Mouse (Mus musculus) thymus, adult 2 months (tissue): ENCODE measurements around the gene Rbm12.

Source experiments
- CTCF ChIP-seq: fragments of 200-500 bp; IDR thresholded peaks from 2 replicates; pipeline ENCODE4 v1.5.1; 2012; ENCODE audit warnings: mild to moderate bottlenecking, control low read depth, low read length, moderate library complexity, borderline replicate concordance; ENCODE audit not compliant: control insufficient read depth, poor library complexity, insufficient read depth; ENCODE audit errors: extremely low read depth
- POLR2A ChIP-seq: fragments of 200-500 bp; IDR thresholded peaks from 2 replicates; pipeline ENCODE4 v1.6.1; 2012; ENCODE audit warnings: mild to moderate bottlenecking, low read length, control low read depth, moderate library complexity; ENCODE audit not compliant: control insufficient read depth, poor library complexity, insufficient read depth; ENCODE audit errors: extremely low read depth

GRCm38 (mm10) chr2:156078421-156079182 is 33.2 kb downstream of the Rbm12 start:
- TF ChIP-seq CTCF (no peak), POLR2A (no peak)
